Mouse (Mus musculus): ENCODE results near the gene Cnnm4. TPM values are rescaled to one million over a fixed set of nuclear protein-coding genes. Genes with fewer than 3 reads are reported as not detected.

The Cnnm4 gene
- total RNA-seq, 1 experiment = 10.7 TPM

DNA sequence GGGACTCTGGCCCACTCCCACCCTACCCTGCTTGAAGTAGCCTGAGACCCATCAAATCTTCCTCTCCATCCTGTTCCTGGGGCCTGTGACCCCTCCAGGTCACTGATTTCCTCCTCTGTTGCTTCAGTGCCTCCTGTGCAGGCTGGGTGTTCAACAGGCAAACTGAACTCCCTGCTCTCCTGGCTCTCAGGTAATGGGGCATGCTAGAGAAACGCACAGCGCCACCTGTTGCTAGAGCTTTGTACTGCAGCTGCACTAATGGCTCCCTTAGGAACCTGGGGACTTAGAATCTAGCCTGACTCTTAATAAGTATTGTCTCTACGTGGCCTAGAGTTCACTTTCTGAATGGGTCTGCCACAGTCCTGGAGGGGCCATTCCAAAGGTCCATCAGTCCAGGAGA lies 29.8 kb downstream of the Cnnm4 start:
- TF ChIP-seq ZC3H11A (IDR thresholded peaks at IDR 0.05; ENCODE audit: borderline replicate concordance, low read depth, low read length) (peak; percentile 28; the same call in 1 of the 2 replicates), HCFC1 (IDR thresholded peaks at IDR 0.05; ENCODE audit: borderline replicate concordance, insufficient read depth, low read length) (no peak), MAFK (IDR thresholded peaks at IDR 0.05; ENCODE audit: insufficient read depth, low read depth, low read length) (no peak)
- H3K36me3 ChIP-seq (ENCODE audit: control insufficient read depth, insufficient read depth, low read length, poor library complexity, severe bottlenecking) = no peaks in the 10 kb centered on the region; the same call in 1 of the 2 replicates
- no peak overlapping the region for H3K9ac ChIP-seq (ENCODE audit: insufficient read depth, low read depth, low read length, poor library complexity, severe bottlenecking)
- no peaks in the 10 kb centered on the region for H3K9me3 ChIP-seq (ENCODE audit: control insufficient read depth, insufficient read depth, low read depth, low read length)
- H3K4me1 ChIP-seq (ENCODE audit: control insufficient read depth in 2 of 2, insufficient read depth in 2 of 2, low read length in 2 of 2, poor library complexity in 1 of 2) = no peaks in the 10 kb centered on the region
- peak; percentile 72 for DNase-seq (ENCODE audit: low read depth, low spot score)
- in situ Hi-C loops (cut with MboI; ENCODE audit: low sequenced_read_pairs in 2 of 2, unreplicated experiment in 2 of 2) = no loop called here
- H3K27ac ChIP-seq (ENCODE audit: insufficient read depth, low read depth, low read length, poor library complexity, severe bottlenecking) = no peak overlapping the region
- no peak overlapping the region for H3K4me3 ChIP-seq (ENCODE audit: insufficient read depth in 1 of 2, low read depth in 1 of 2, low read length in 2 of 2, poor library complexity in 1 of 2, severe bottlenecking in 1 of 2)

DNA sequence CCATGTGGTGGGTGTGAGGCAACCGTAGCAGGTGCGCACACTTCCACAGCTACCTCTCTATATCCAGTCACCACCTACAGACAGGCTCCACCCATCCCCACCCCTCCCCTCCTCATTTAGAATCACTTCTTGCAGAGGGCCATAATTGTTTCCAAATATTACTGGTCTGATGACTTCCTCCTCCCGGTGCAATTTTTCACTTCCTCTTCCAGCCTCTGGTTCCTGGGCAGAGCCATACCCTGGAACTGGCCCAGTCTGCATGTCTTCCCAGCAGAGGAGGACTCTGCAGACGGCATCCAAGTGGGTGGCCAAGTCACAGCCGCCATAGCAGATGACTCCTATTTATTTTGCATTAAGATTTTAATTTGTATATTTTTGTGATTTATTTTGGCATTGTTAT lies 36.8 kb downstream of the Cnnm4 start:
- no peak for TF ChIP-seq ZNF384 (IDR thresholded peaks at IDR 0.05; ENCODE audit: low read depth, low read length)
- no peak for TF ChIP-seq CHD2 (IDR thresholded peaks at IDR 0.05; ENCODE audit: low read depth, low read length)
- TF ChIP-seq HCFC1 (IDR thresholded peaks at IDR 0.05; ENCODE audit: borderline replicate concordance, insufficient read depth, low read length) = no peak
- no peak for TF ChIP-seq MAFK (IDR thresholded peaks at IDR 0.05; ENCODE audit: insufficient read depth, low read depth, low read length)
- no peak for TF ChIP-seq ZC3H11A (IDR thresholded peaks at IDR 0.05; ENCODE audit: borderline replicate concordance, low read depth, low read length)
- Histone ChIP-seq H3K4me3 (ENCODE audit: insufficient read depth in 1 of 2, low read depth in 1 of 2, low read length in 2 of 2, poor library complexity in 1 of 2, severe bottlenecking in 1 of 2) (no peak overlapping the region), H3K36me3 (ENCODE audit: control insufficient read depth, insufficient read depth, low read length, poor library complexity, severe bottlenecking) (no peaks in the 10 kb centered on the region; the same call in 1 of the 2 replicates), H3K9ac (ENCODE audit: insufficient read depth, low read depth, low read length, poor library complexity, severe bottlenecking) (no peak overlapping the region), H3K27ac (ENCODE audit: insufficient read depth, low read depth, low read length, poor library complexity, severe bottlenecking) (no peak overlapping the region), H3K9me3 (ENCODE audit: control insufficient read depth, insufficient read depth, low read depth, low read length) (no peaks in the 10 kb centered on the region), H3K4me1 (ENCODE audit: control insufficient read depth in 2 of 2, insufficient read depth in 2 of 2, low read length in 2 of 2, poor library complexity in 1 of 2) (no peaks in the 10 kb centered on the region; a peak in 1 of 4 replicates)
- DNase-seq (ENCODE audit: low read depth, low spot score) = no peak
- in situ Hi-C loops (cut with MboI; ENCODE audit: low sequenced_read_pairs in 2 of 2, unreplicated experiment in 2 of 2) = no loop called here

DNA sequence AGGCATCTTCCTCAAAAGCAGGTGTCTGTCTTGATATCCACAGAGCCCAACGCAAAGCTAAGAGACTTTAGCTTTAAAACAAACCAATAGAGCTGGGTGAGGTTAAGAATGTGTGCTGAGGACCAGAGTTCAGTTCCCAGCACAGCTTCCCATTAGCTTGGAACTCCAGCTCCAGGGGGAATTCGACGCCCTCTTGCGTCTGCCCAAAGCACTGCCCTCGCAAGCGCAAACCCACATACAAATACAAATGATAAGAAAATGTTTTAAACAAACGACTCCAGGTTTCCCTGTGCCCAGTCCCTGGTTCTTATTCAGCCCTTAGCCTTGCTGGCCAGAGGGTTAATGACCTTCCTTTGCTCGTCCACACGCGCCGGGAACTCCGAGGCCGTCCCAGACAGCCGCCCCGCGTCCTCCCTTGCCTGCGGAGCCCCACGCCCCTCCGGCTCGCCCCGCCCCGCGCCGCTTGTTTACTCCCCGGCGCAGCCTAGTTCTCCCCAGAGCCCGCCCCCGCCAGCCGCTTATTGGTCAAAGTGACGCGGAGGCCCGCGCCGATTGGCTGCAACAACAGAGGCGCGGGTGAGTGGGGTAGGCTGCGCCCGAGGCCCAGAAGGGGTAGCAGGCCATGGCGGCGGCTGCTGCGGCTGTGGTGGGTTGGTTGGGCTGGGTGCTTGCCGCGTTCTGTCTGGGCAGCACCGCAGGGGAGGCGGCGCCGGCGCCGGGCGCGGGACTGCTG lies 40.0 kb downstream of the Cnnm4 start, which contains the start of gene Cnnm3:
Cnnm3 (plus strand) TSS at position 579 of the 733 bp plus-strand sequence.
- H3K27ac ChIP-seq (ENCODE audit: insufficient read depth, low read depth, low read length, poor library complexity, severe bottlenecking) = peak within 1 kb of the TSS; percentile 16
- H3K36me3 ChIP-seq (ENCODE audit: control insufficient read depth, insufficient read depth, low read length, poor library complexity, severe bottlenecking) = peaks cover 10% of the 10 kb centered on the region
- H3K4me1 ChIP-seq (ENCODE audit: control insufficient read depth in 2 of 2, insufficient read depth in 2 of 2, low read length in 2 of 2, poor library complexity in 1 of 2) = peaks cover 3 to 5% of the 10 kb centered on the region in 2 experiments; a peak in 3 of 4 replicates
- H3K9me3 ChIP-seq (ENCODE audit: control insufficient read depth, insufficient read depth, low read depth, low read length) = no peaks in the 10 kb centered on the region
- in situ Hi-C loops (cut with MboI; ENCODE audit: low sequenced_read_pairs in 2 of 2, unreplicated experiment in 2 of 2) = no loop called here
- peak; percentile 98 for DNase-seq (ENCODE audit: low read depth, low spot score)
- H3K4me3 ChIP-seq (ENCODE audit: insufficient read depth in 1 of 2, low read depth in 1 of 2, low read length in 2 of 2, poor library complexity in 1 of 2, severe bottlenecking in 1 of 2) = peak within 1 kb of the TSS; percentile 80 to 90
- TF ChIP-seq MAFK (IDR thresholded peaks at IDR 0.05; ENCODE audit: insufficient read depth, low read depth, low read length) (no peak), ZC3H11A (IDR thresholded peaks at IDR 0.05; ENCODE audit: borderline replicate concordance, low read depth, low read length) (no peak), HCFC1 (IDR thresholded peaks at IDR 0.05; ENCODE audit: borderline replicate concordance, insufficient read depth, low read length) (0 out of 2 replicates have a peak, but pooled peaks have one; percentile 35), CHD2 (IDR thresholded peaks at IDR 0.05; ENCODE audit: low read depth, low read length) (peak; percentile 83), ZNF384 (IDR thresholded peaks at IDR 0.05; ENCODE audit: low read depth, low read length) (no peak)
- peak within 1 kb of the TSS; percentile 75 for H3K9ac ChIP-seq (ENCODE audit: insufficient read depth, low read depth, low read length, poor library complexity, severe bottlenecking)

DNA sequence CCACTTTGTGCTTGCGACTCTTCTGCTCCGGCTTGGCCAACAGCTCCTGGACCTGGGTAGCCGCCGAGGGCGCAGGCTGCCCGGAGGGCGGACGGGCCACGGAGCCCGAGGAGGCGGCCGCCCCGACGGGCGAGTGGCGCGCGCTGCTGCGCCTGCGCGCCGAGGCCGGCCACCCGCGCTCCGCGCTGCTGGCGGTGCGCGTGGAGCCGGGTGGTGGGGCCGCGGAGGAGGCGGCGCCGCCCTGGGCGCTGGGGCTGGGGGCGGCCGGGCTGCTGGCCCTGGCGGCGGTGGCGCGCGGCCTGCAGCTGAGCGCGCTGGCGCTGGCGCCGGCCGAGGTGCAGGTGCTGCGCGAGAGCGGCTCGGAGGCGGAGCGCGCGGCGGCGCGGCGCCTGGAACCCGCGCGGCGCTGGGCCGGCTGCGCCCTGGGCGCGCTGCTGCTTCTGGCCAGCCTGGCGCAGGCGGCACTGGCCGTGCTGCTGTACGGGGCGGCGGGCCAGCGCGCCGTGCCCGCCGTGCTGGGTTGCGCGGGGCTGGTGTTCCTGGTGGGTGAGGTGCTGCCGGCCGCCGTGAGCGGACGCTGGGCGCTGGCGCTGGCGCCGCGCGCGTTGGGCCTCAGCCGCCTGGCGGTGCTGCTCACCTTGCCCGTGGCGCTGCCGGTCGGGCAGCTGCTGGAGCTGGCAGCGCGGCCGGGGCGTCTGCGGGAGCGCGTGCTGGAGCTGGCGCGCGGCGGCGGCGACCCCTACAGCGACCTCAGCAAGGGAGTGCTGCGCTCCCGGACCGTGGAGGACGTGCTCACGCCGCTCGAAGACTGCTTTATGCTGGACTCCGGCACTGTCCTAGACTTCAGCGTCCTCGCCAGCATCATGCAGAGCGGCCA lies 40.9 kb downstream of the Cnnm4 start:
- TF ChIP-seq MAFK (IDR thresholded peaks at IDR 0.05; ENCODE audit: insufficient read depth, low read depth, low read length) = no peak
- no peak for TF ChIP-seq ZNF384 (IDR thresholded peaks at IDR 0.05; ENCODE audit: low read depth, low read length)
- TF ChIP-seq ZC3H11A (IDR thresholded peaks at IDR 0.05; ENCODE audit: borderline replicate concordance, low read depth, low read length) = no peak
- no peak for TF ChIP-seq HCFC1 (IDR thresholded peaks at IDR 0.05; ENCODE audit: borderline replicate concordance, insufficient read depth, low read length)
- no peak for TF ChIP-seq CHD2 (IDR thresholded peaks at IDR 0.05; ENCODE audit: low read depth, low read length)
- Histone ChIP-seq H3K9ac (ENCODE audit: insufficient read depth, low read depth, low read length, poor library complexity, severe bottlenecking) (peak overlapping the region; percentile 75), H3K9me3 (ENCODE audit: control insufficient read depth, insufficient read depth, low read depth, low read length) (no peaks in the 10 kb centered on the region), H3K36me3 (ENCODE audit: control insufficient read depth, insufficient read depth, low read length, poor library complexity, severe bottlenecking) (peaks cover 14% of the 10 kb centered on the region), H3K27ac (ENCODE audit: insufficient read depth, low read depth, low read length, poor library complexity, severe bottlenecking) (peak overlapping the region; percentile 16), H3K4me3 (ENCODE audit: insufficient read depth in 1 of 2, low read depth in 1 of 2, low read length in 2 of 2, poor library complexity in 1 of 2, severe bottlenecking in 1 of 2) (peak overlapping the region; percentile 80 to 90), H3K4me1 (ENCODE audit: control insufficient read depth in 2 of 2, insufficient read depth in 2 of 2, low read length in 2 of 2, poor library complexity in 1 of 2) (peaks cover 3 to 5% of the 10 kb centered on the region in 2 experiments; a peak in 3 of 4 replicates)
- in situ Hi-C loops (cut with MboI; ENCODE audit: low sequenced_read_pairs in 2 of 2, unreplicated experiment in 2 of 2) = no loop called here
- no peak for DNase-seq (ENCODE audit: low read depth, low spot score)

All from ES-E14 (cell line).